Mouse (Mus musculus) limb, embryonic 13.5 days (tissue): ENCODE measurements around the gene Evi5. TPM values are rescaled to one million over a fixed set of nuclear protein-coding genes. Genes with fewer than 3 reads are reported as not detected.

Experiments used
- ATAC-seq: fragments of 200-750 bp; cut with Nextera tagmentation; 2 replicates; pipeline ENCODE4 v1.8.0; 2017; ENCODE audit warnings: low read depth, moderate number of reproducible peaks, moderate TSS enrichment; ENCODE audit not compliant: low FRiP score
- H3K27ac ChIP-seq: fragments of 300-500 bp; sonication (generic); 2 replicates; pipeline ENCODE4 v1.5.1; 2015; ENCODE audit warnings: inconsistent platforms, mild to moderate bottlenecking, moderate library complexity
- H3K27me3 ChIP-seq: fragments of 300-500 bp; sonication (generic); 2 replicates; pipeline ENCODE4 v1.6.1; 2015; ENCODE audit warnings: mild to moderate bottlenecking, inconsistent platforms
- H3K36me3 ChIP-seq: fragments of 300-500 bp; sonication (generic); 2 replicates; pipeline ENCODE4 v1.6.1; 2015; ENCODE audit warnings: inconsistent platforms, mild to moderate bottlenecking, moderate library complexity
- H3K4me1 ChIP-seq: fragments of 300-500 bp; sonication (generic); 2 replicates; pipeline ENCODE4 v1.6.1; 2015; ENCODE audit warnings: inconsistent platforms
- H3K4me2 ChIP-seq: fragments of 300-500 bp; sonication (generic); replicated peaks from 2 replicates; pipeline ENCODE4 v1.6.1; 2015; ENCODE audit warnings: inconsistent platforms, mild to moderate bottlenecking, moderate library complexity
- H3K4me3 ChIP-seq: fragments of 300-500 bp; sonication (generic); 2 replicates; pipeline ENCODE4 v1.5.1; 2015; ENCODE audit warnings: moderate library complexity, mild to moderate bottlenecking, inconsistent platforms
- H3K9ac ChIP-seq: fragments of 300-500 bp; sonication (generic); 2 replicates; pipeline ENCODE4 v1.6.1; 2015; ENCODE audit warnings: mild to moderate bottlenecking, inconsistent platforms
- H3K9me3 ChIP-seq: fragments of 300-500 bp; sonication (generic); 2 replicates; pipeline ENCODE4 v1.6.1; 2016; ENCODE audit warnings: inconsistent platforms
- WGBS: fragments of 180-500 bp; shearing (Covaris S2); methylation state at CpG from one replicate; pipeline ENCODE4 v1.1.7; 2015; 5-methylcytosine and 5-hydroxymethylcytosine counted together
- polyA plus RNA-seq: library from polyadenylated mRNA; unstranded; fragments of >200 nt; fragmentation: Nextera tagmentation; extraction: Ambion mirVana; gene quantifications from 2 replicates; pipeline ENCODE4 v1.2.1, GENCODE M21; 2015

The Evi5 gene
- polyA plus RNA-seq, 1 experiment from 2014 or later, result 88.5 TPM

- no peaks in the 10 kb centered on the region for H3K36me3 ChIP-seq
- peak overlapping the region; percentile 93 for H3K9ac ChIP-seq
- WGBS, result under 1% methylated on average over 78 of the region's 82 CpGs
- H3K4me1 ChIP-seq, result peaks cover 17% of the 10 kb centered on the region
- H3K9me3 ChIP-seq, result no peaks in the 10 kb centered on the region
- H3K27me3 ChIP-seq, result no peaks in the 10 kb centered on the region
- peak overlapping the region; percentile 96 for H3K27ac ChIP-seq
- peak overlapping the region; percentile 66 for H3K4me2 ChIP-seq
- peak overlapping the region; percentile 81 for H3K4me3 ChIP-seq
- peak; percentile 53 for ATAC-seq
Measured at GRCm38 (mm10) chr5:107867970-107868904, 6.7 kb downstream of the Evi5 start.

- ATAC-seq, result no peak
Measured at GRCm38 (mm10) chr5:107866127-107867126, 8.5 kb downstream of the Evi5 start.

GRCm38 (mm10) chr5:107863971-107864370 lies 10.9 kb downstream of the Evi5 start:
- Histone ChIP-seq H3K36me3 (no peaks in the 10 kb centered on the region), H3K4me1 (peaks cover 17% of the 10 kb centered on the region), H3K4me3 (no peak overlapping the region), H3K4me2 (no peak overlapping the region), H3K27ac (no peak overlapping the region), H3K27me3 (no peaks in the 10 kb centered on the region), H3K9me3 (no peaks in the 10 kb centered on the region), H3K9ac (no peak overlapping the region)
- no peak for ATAC-seq
- whole genome bisulfite sequencing, result 79% methylated on average over 3 of the region's 3 CpGs

More at GRCm38 (mm10) chr5:107866127-107867126, 8.5 kb downstream of the Evi5 start:
- Histone ChIP-seq H3K27me3 (no peaks in the 10 kb centered on the region), H3K36me3 (no peaks in the 10 kb centered on the region), H3K9me3 (no peaks in the 10 kb centered on the region), H3K4me2 (peak overlapping the region; percentile 9), H3K4me1 (peaks cover 17% of the 10 kb centered on the region), H3K27ac (no peak overlapping the region), H3K4me3 (no peak overlapping the region), H3K9ac (no peak overlapping the region)
- 72% methylated on average over 2 of the region's 2 CpGs for WGBS

- Histone ChIP-seq H3K4me1 (peaks cover 9% of the 10 kb centered on the region), H3K36me3 (no peaks in the 10 kb centered on the region), H3K9ac (no peak overlapping the region), H3K27me3 (no peaks in the 10 kb centered on the region), H3K4me2 (no peak overlapping the region), H3K9me3 (no peaks in the 10 kb centered on the region), H3K4me3 (no peak overlapping the region), H3K27ac (no peak overlapping the region)
- WGBS, result 54% methylated on average over 2 of the region's 2 CpGs
- ATAC-seq, result no peak
Measured at GRCm38 (mm10) chr5:107858963-107859362, 15.9 kb downstream of the Evi5 start.

GRCm38 (mm10) chr5:107855546-107855945 lies 19.4 kb downstream of the Evi5 start:
- Histone ChIP-seq H3K4me3 (no peak overlapping the region), H3K4me1 (peaks cover 12% of the 10 kb centered on the region), H3K4me2 (no peak overlapping the region), H3K9ac (no peak overlapping the region), H3K27me3 (no peaks in the 10 kb centered on the region), H3K36me3 (no peaks in the 10 kb centered on the region), H3K27ac (no peak overlapping the region), H3K9me3 (no peaks in the 10 kb centered on the region)
- ATAC-seq, result no peak
- 90% methylated on average over 2 of the region's 2 CpGs for WGBS

- H3K27ac ChIP-seq, result no peak overlapping the region
- 71% methylated on average over 3 of the region's 3 CpGs for WGBS
- ATAC-seq, result no peak
- no peak overlapping the region for H3K4me2 ChIP-seq
- H3K4me3 ChIP-seq, result no peak overlapping the region
- no peak overlapping the region for H3K9ac ChIP-seq
- H3K9me3 ChIP-seq, result 0 out of 2 replicates have a peak, but pooled peaks cover 4% of the 10 kb centered on the region
- H3K36me3 ChIP-seq, result peaks cover 6% of the 10 kb centered on the region; the same call in 1 of the 2 replicates
- peaks cover 12% of the 10 kb centered on the region for H3K4me1 ChIP-seq
- H3K27me3 ChIP-seq, result no peaks in the 10 kb centered on the region
Measured at GRCm38 (mm10) chr5:107854556-107854955, 20.4 kb downstream of the Evi5 start.

- no peak; the same call in 1 of the 2 replicates for ATAC-seq
- H3K27ac ChIP-seq, result peak overlapping the region; percentile 6; the same call in 1 of the 2 replicates
- H3K9me3 ChIP-seq, result 0 out of 2 replicates have a peak, but pooled peaks cover 4% of the 10 kb centered on the region
- peak overlapping the region; percentile 25; the same call in 1 of the 2 replicates for H3K9ac ChIP-seq
- H3K4me1 ChIP-seq, result peaks cover 15% of the 10 kb centered on the region
- H3K36me3 ChIP-seq, result peaks cover 6% of the 10 kb centered on the region; the same call in 1 of the 2 replicates
- no peak overlapping the region for H3K4me3 ChIP-seq
- H3K27me3 ChIP-seq, result no peaks in the 10 kb centered on the region
- H3K4me2 ChIP-seq, result no peak overlapping the region
- 35% methylated on average over 6 of the region's 6 CpGs for WGBS
Measured at GRCm38 (mm10) chr5:107853807-107854206, 21.1 kb downstream of the Evi5 start.

GRCm38 (mm10) chr5:107848964-107849363 lies 25.9 kb downstream of the Evi5 start:
- WGBS, result 94% methylated on average over 4 of the region's 4 CpGs
- 0 out of 2 replicates have a peak, but pooled peaks cover 4% of the 10 kb centered on the region for H3K9me3 ChIP-seq
- peaks cover 12% of the 10 kb centered on the region for H3K4me1 ChIP-seq
- peaks cover 6% of the 10 kb centered on the region; the same call in 1 of the 2 replicates for H3K36me3 ChIP-seq
- no peak overlapping the region for H3K9ac ChIP-seq
- no peak overlapping the region for H3K4me3 ChIP-seq
- no peak overlapping the region; the same call in 1 of the 2 replicates for H3K27ac ChIP-seq
- H3K27me3 ChIP-seq, result no peaks in the 10 kb centered on the region
- no peak overlapping the region for H3K4me2 ChIP-seq
- no peak for ATAC-seq

GRCm38 (mm10) chr5:107847817-107848216 lies 27.1 kb downstream of the Evi5 start:
- 0 out of 2 replicates have a peak, but pooled peaks cover 4% of the 10 kb centered on the region for H3K9me3 ChIP-seq
- 76% methylated on average over 2 of the region's 2 CpGs for WGBS
- no peaks in the 10 kb centered on the region for H3K27me3 ChIP-seq
- peaks cover 6% of the 10 kb centered on the region; the same call in 1 of the 2 replicates for H3K36me3 ChIP-seq
- H3K4me2 ChIP-seq, result no peak overlapping the region
- no peak overlapping the region for H3K27ac ChIP-seq
- H3K4me3 ChIP-seq, result no peak overlapping the region
- H3K4me1 ChIP-seq, result peaks cover 8% of the 10 kb centered on the region; the same call in 1 of the 2 replicates
- ATAC-seq, result peak; percentile 36; the same call in 1 of the 2 replicates
- no peak overlapping the region for H3K9ac ChIP-seq

- peaks cover 6% of the 10 kb centered on the region; the same call in 1 of the 2 replicates for H3K36me3 ChIP-seq
- H3K27ac ChIP-seq, result no peak overlapping the region
- no peak overlapping the region for H3K4me3 ChIP-seq
- H3K4me1 ChIP-seq, result peaks cover 8% of the 10 kb centered on the region; the same call in 1 of the 2 replicates
- H3K4me2 ChIP-seq, result no peak overlapping the region
- ATAC-seq, result no peak
- no peak overlapping the region for H3K9ac ChIP-seq
- 78% methylated on average over 5 of the region's 5 CpGs for WGBS
- no peaks in the 10 kb centered on the region for H3K27me3 ChIP-seq
- 0 out of 2 replicates have a peak, but pooled peaks cover 4% of the 10 kb centered on the region for H3K9me3 ChIP-seq
Measured at GRCm38 (mm10) chr5:107847349-107847748, 27.6 kb downstream of the Evi5 start.

GRCm38 (mm10) chr5:107840549-107841238 lies 34.2 kb downstream of the Evi5 start:
- Histone ChIP-seq H3K27me3 (no peaks in the 10 kb centered on the region), H3K9me3 (no peaks in the 10 kb centered on the region), H3K4me3 (no peak overlapping the region), H3K4me1 (no peaks in the 10 kb centered on the region), H3K27ac (no peak overlapping the region), H3K9ac (no peak overlapping the region), H3K36me3 (peaks cover 21% of the 10 kb centered on the region), H3K4me2 (no peak overlapping the region)
- 88% methylated on average over 5 of the region's 5 CpGs for WGBS
- ATAC-seq, result no peak
